ENCODE assay signal across 28 mouse cellular contexts in genomic region chr1:40670025-40670424, GRCm38 (mm10). TPM values are rescaled to one million over a fixed set of nuclear protein-coding genes. Genes with fewer than 3 reads are reported as not detected.
DNase-seq lines count a peak whose midpoint lies in the region; ATAC-seq and TF ChIP-seq lines count a peak whose summit lies in the region.
"Had no signal": no experiment of that assay in that cellular context is flagged by ENCODE, and none has a peak within 500 bp of the region (broad histone marks: within the 10 kb centered on the region; RNA-seq: fewer than 3 reads in every experiment).

No protein-coding gene starts in this region.

- H3K79me2 ChIP-seq in heart, adult 2 months (replicated peaks; ENCODE audit: control insufficient read depth, insufficient read depth, low read length) = no peaks in the 10 kb centered on the region

- intact Hi-C loops in gastrocnemius, adult 2 months (cut with DNase I) = no loop called here
- intact Hi-C loops in gastrocnemius, postnatal 36 days (cut with DNase I) = no loop called here
- intact Hi-C loops in heart, adult 2 months (cut with DNase I) = no loop called here

- H3K9ac ChIP-seq in heart, adult 2 months (ENCODE audit: low read depth, low read length) = no peak overlapping the region
- no peak overlapping the region for H3K9ac ChIP-seq in heart, embryonic 16.5 days (ENCODE audit: low read length)
- H3K9ac ChIP-seq: embryonic facial prominence, embryonic 12.5 days; embryonic facial prominence, embryonic 15.5 days; forebrain, postnatal 0 days; hindbrain, embryonic 13.5 days had no signal

- no peaks in the 10 kb centered on the region for H3K9me3 ChIP-seq in heart, embryonic 10.5 days
- 0 out of 2 replicates have a peak, but pooled peaks cover 2% of the 10 kb centered on the region for H3K9me3 ChIP-seq in heart, embryonic 16.5 days (replicated peaks; ENCODE audit: control insufficient read depth, low read length)
- H3K9me3 ChIP-seq: embryonic facial prominence, embryonic 12.5 days; embryonic facial prominence, embryonic 15.5 days; hindbrain, embryonic 10.5 days; hindbrain, embryonic 13.5 days had no signal

- no peak overlapping the region for H3K27ac ChIP-seq in gastrocnemius, adult 2 months
- no peak overlapping the region for H3K27ac ChIP-seq in heart, adult 2 months
- H3K27ac ChIP-seq in heart, embryonic 10.5 days = no peak overlapping the region
- no peak overlapping the region; the same call in 1 of the 2 replicates for H3K27ac ChIP-seq in heart, embryonic 16.5 days (ENCODE audit: low read length)
- H3K27ac ChIP-seq: embryonic facial prominence, embryonic 12.5 days; embryonic facial prominence, embryonic 15.5 days; hindbrain, embryonic 10.5 days; hindbrain, embryonic 13.5 days; hindbrain, postnatal 0 days had no signal

- DNase-seq in gastrocnemius, adult 2 months = peak; percentile 32
- no peak for DNase-seq in gastrocnemius, postnatal 36 days
- DNase-seq in heart, adult 2 months = peak; percentile 33 to 57
- DNase-seq in heart, embryonic 10.5 days (ENCODE audit: low spot score) = no peak
- DNase-seq in heart, postnatal 4 days = peak; percentile 55
- DNase-seq in adrenal gland, postnatal 25 days = no peak
- no peak for DNase-seq in left cerebral cortex, adult 11 months (ENCODE audit: low spot score)
- DNase-seq: adrenal gland, adult 8-10 months; adrenal gland, postnatal 36 days; cerebellum, adult 18-20 months; cerebellum, adult 9-11 months; cerebellum, postnatal 25 days; forebrain, postnatal 0 days; gastrocnemius, postnatal 25 days; kidney, adult 18-20 months; kidney, adult 9 months had no signal

- TF ChIP-seq POLR2A in heart, adult 2 months (IDR thresholded peaks at IDR 0.05; ENCODE audit: insufficient read depth, low read depth, low read length) = no peak

- TF ChIP-seq CTCF in gastrocnemius, adult 2 months (IDR thresholded peaks at IDR 0.05) = no peak
- TF ChIP-seq CTCF in heart, adult 2 months (IDR thresholded peaks at IDR 0.05) = no peak

- ATAC-seq in heart, embryonic 16.5 days (replicated peaks; ENCODE audit: extremely low read depth, insufficient read depth, low FRiP score) = peak; percentile 77
- ATAC-seq: activated CD4-positive, CD25-positive, alpha-beta regulatory T cell, adult 4 months; forebrain, embryonic 14.5 days; forebrain, postnatal 0 days; hindbrain, postnatal 0 days; inflammation-experienced regulatory T-cells, adult 6 months; intestine, embryonic 16.5 days had no signal

- TF ChIP-seq EP300 in heart, adult 2 months (IDR thresholded peaks at IDR 0.05; ENCODE audit: insufficient read depth, low read depth, low read length) = no peak

- H3K4me1 ChIP-seq in heart, adult 2 months (ENCODE audit: control insufficient read depth, insufficient read depth, low read length) = no peaks in the 10 kb centered on the region
- no peaks in the 10 kb centered on the region for H3K4me1 ChIP-seq in heart, embryonic 10.5 days
- H3K4me1 ChIP-seq in heart, embryonic 16.5 days (ENCODE audit: control insufficient read depth, insufficient read depth, low read length) = no peaks in the 10 kb centered on the region
- H3K4me1 ChIP-seq: embryonic facial prominence, embryonic 15.5 days; hindbrain, embryonic 13.5 days had no signal

- H3K4me2 ChIP-seq in heart, embryonic 16.5 days (ENCODE audit: low read depth, low read length) = no peak overlapping the region
- H3K4me2 ChIP-seq: embryonic facial prominence, embryonic 12.5 days; embryonic facial prominence, embryonic 15.5 days; hindbrain, embryonic 13.5 days had no signal

- H3K36me3 ChIP-seq in heart, adult 2 months (ENCODE audit: control insufficient read depth, insufficient read depth, low read length) = no peaks in the 10 kb centered on the region
- no peaks in the 10 kb centered on the region for H3K36me3 ChIP-seq in heart, embryonic 10.5 days
- H3K36me3 ChIP-seq in heart, embryonic 16.5 days (ENCODE audit: control insufficient read depth, insufficient read depth) = no peaks in the 10 kb centered on the region
- H3K36me3 ChIP-seq: embryonic facial prominence, embryonic 12.5 days; embryonic facial prominence, embryonic 15.5 days; hindbrain, embryonic 10.5 days; hindbrain, embryonic 13.5 days had no signal

- no peak overlapping the region for H3K4me3 ChIP-seq in gastrocnemius, adult 2 months
- H3K4me3 ChIP-seq in heart, adult 2 months = no peak overlapping the region
- H3K4me3 ChIP-seq in heart, embryonic 10.5 days = no peak overlapping the region
- no peak overlapping the region for H3K4me3 ChIP-seq in heart, embryonic 16.5 days (ENCODE audit: low read length)
- H3K4me3 ChIP-seq: embryonic facial prominence, embryonic 12.5 days; embryonic facial prominence, embryonic 15.5 days; hindbrain, embryonic 10.5 days; hindbrain, embryonic 13.5 days had no signal

- 40% methylated on average over 3 of the region's 3 CpGs for WGBS in heart, adult 2 months
- 53% methylated on average over 3 of the region's 3 CpGs for WGBS in heart, embryonic 10.5 days
- WGBS in heart, embryonic 16.5 days = 34% methylated on average over 3 of the region's 3 CpGs

- H3K27me3 ChIP-seq in heart, adult 2 months (ENCODE audit: control insufficient read depth, insufficient read depth, low read length) = no peaks in the 10 kb centered on the region; the same call in 1 of the 2 replicates
- peaks cover 13% of the 10 kb centered on the region; the same call in 1 of the 2 replicates for H3K27me3 ChIP-seq in heart, embryonic 10.5 days (ENCODE audit: insufficient read depth, poor library complexity, severe bottlenecking)
- no peaks in the 10 kb centered on the region for H3K27me3 ChIP-seq in heart, embryonic 16.5 days (ENCODE audit: control insufficient read depth, insufficient read depth, low read length)
- H3K27me3 ChIP-seq: embryonic facial prominence, embryonic 15.5 days had no signal

RNA-seq across cellular contexts. Expression of gene Slc9a2, which starts 10.3 kb away (rescaled TPM):
- total RNA-seq in gastrocnemius, adult 2 months (2021) = 10 to 100 TPM; 16.6 to 30.1 TPM
- 10 to 100 TPM; 18.5 to 21.0 TPM for total RNA-seq in gastrocnemius, postnatal 36 days (2021)
- 1 to 10 TPM; 1.3 to 1.4 TPM for total RNA-seq in heart, adult 2 months (2021)
- polyA plus RNA-seq in heart, adult 2 months (2012; rRNA removed) = 3.2 and 4.2 TPM in 2 replicates
- 0.06 TPM in 1 of 2 replicates, not detected in the other for polyA plus RNA-seq in heart, embryonic 10.5 days (2016; fragmentation: Nextera tagmentation; extraction: Ambion mirVana)
- 0.42 and 0.96 TPM in 2 replicates for polyA plus RNA-seq in heart, embryonic 16.5 days (2015; fragmentation: Nextera tagmentation; extraction: Ambion mirVana)
- 1 to 10 TPM in 1 of 2 experiments, under 1 TPM in 1; 0.97 to 1.0 TPM for total RNA-seq in heart, postnatal 4 days (2021)
- total RNA-seq in adrenal gland, postnatal 25 days (2021) = 0.12 TPM in 1 of 2 replicates, not detected in the other
- total RNA-seq: granulocyte monocyte progenitor cell, adult 5-6 weeks had no signal
- polyA plus RNA-seq: activated CD4-positive, CD25-positive, alpha-beta regulatory T cell, adult 4 months; forebrain, embryonic 11.5 days; hindbrain, embryonic 13.5 days; inflammation-experienced regulatory T-cells, adult 6 months had no signal

Comparison
In these comparisons a context has a peak if more than half of its experiments do, and no peak if none do; other contexts are left out.
1. DNase-seq: peak in gastrocnemius, adult 2 months (single experiment), heart, adult 2 months (2 of 2) and heart, postnatal 4 days (single experiment); none in gastrocnemius, postnatal 36 days (0 of 2), heart, embryonic 10.5 days (single experiment), adrenal gland, postnatal 25 days (single experiment) and left cerebral cortex, adult 11 months (single experiment).
2. RNA of gene Slc9a2, which starts 10.3 kb away (total RNA-seq): 16.6 to 30.1 TPM in gastrocnemius, adult 2 months and 18.5 to 21.0 TPM in gastrocnemius, postnatal 36 days; 1.3 to 1.4 TPM in heart, adult 2 months, 0.97 to 1.0 TPM in heart, postnatal 4 days and 0.12 TPM in adrenal gland, postnatal 25 days; every median in the first group is over 4 times any median in the second.